Mouse (Mus musculus): ENCODE results near the gene Gtf2i. TPM values are rescaled to one million over a fixed set of nuclear protein-coding genes. Genes with fewer than 3 reads are reported as not detected.
A peak's percentile ranks its signal among the peaks of the same experiment; 100 is the strongest.

Gene Gtf2i
- polyA plus RNA-seq, 1 experiment from 2014 or later, result 200 TPM

GRCm38 (mm10) chr5:134269751-134270150, 44.8 kb downstream of the Gtf2i start:
- no peak for DNase-seq (ENCODE audit: low spot score)
- Histone ChIP-seq H3K27ac (replicated peaks) (no peak overlapping the region), H3K9me3 (no peaks in the 10 kb centered on the region), H3K36me3 (replicated peaks) (peaks cover 100% of the 10 kb centered on the region), H3K4me1 (peaks cover 3% of the 10 kb centered on the region; the same call in 1 of the 2 replicates), H3K27me3 (replicated peaks; ENCODE audit: low read depth, poor library complexity, severe bottlenecking) (no peaks in the 10 kb centered on the region), H3K4me3 (no peak overlapping the region)
- 92% methylated on average over 5 of the region's 5 CpGs for WGBS

GRCm38 (mm10) chr5:134268751-134269150, 45.8 kb downstream of the Gtf2i start:
- Histone ChIP-seq H3K4me1 (peaks cover 3% of the 10 kb centered on the region; the same call in 1 of the 2 replicates), H3K36me3 (replicated peaks) (peaks cover 100% of the 10 kb centered on the region), H3K27ac (replicated peaks) (no peak overlapping the region), H3K27me3 (replicated peaks; ENCODE audit: low read depth, poor library complexity, severe bottlenecking) (no peaks in the 10 kb centered on the region), H3K4me3 (no peak overlapping the region), H3K9me3 (no peaks in the 10 kb centered on the region)
- 97% methylated on average over 8 of the region's 8 CpGs for WGBS
- no peak for DNase-seq (ENCODE audit: low spot score)

GRCm38 (mm10) chr5:134266404-134266803, 48.2 kb downstream of the Gtf2i start:
- WGBS, result 89% methylated on average over 18 of the region's 18 CpGs

GRCm38 (mm10) chr5:134265890-134266289, 48.7 kb downstream of the Gtf2i start:
- H3K9me3 ChIP-seq, result no peaks in the 10 kb centered on the region
- H3K27me3 ChIP-seq (replicated peaks; ENCODE audit: low read depth, poor library complexity, severe bottlenecking), result no peaks in the 10 kb centered on the region
- H3K36me3 ChIP-seq (replicated peaks), result peaks cover 100% of the 10 kb centered on the region
- no peak overlapping the region for H3K27ac ChIP-seq (replicated peaks)
- no peak overlapping the region for H3K4me3 ChIP-seq
- WGBS, result 66% methylated on average over 2 of the region's 2 CpGs
- peaks cover 3% of the 10 kb centered on the region; the same call in 1 of the 2 replicates for H3K4me1 ChIP-seq
- no peak for DNase-seq (ENCODE audit: low spot score)

More at GRCm38 (mm10) chr5:134266404-134266803, 48.2 kb downstream of the Gtf2i start:
- Histone ChIP-seq H3K4me1 (peaks cover 3% of the 10 kb centered on the region; the same call in 1 of the 2 replicates), H3K27me3 (replicated peaks; ENCODE audit: low read depth, poor library complexity, severe bottlenecking) (no peaks in the 10 kb centered on the region), H3K4me3 (no peak overlapping the region), H3K9me3 (no peaks in the 10 kb centered on the region), H3K36me3 (replicated peaks) (peaks cover 100% of the 10 kb centered on the region), H3K27ac (replicated peaks) (no peak overlapping the region)
- DNase-seq (ENCODE audit: low spot score), result peak; percentile 22

GRCm38 (mm10) chr5:134260001-134260636, 54.4 kb downstream of the Gtf2i start:
- WGBS, result 94% methylated on average over 9 of the region's 9 CpGs
- H3K9me3 ChIP-seq, result no peaks in the 10 kb centered on the region

GRCm38 (mm10) chr5:134258934-134259333, 55.6 kb downstream of the Gtf2i start:
- Histone ChIP-seq H3K4me3 (no peak overlapping the region), H3K4me1 (no peaks in the 10 kb centered on the region), H3K27ac (replicated peaks) (no peak overlapping the region), H3K9me3 (no peaks in the 10 kb centered on the region), H3K36me3 (replicated peaks) (peaks cover 99% of the 10 kb centered on the region), H3K27me3 (replicated peaks; ENCODE audit: low read depth, poor library complexity, severe bottlenecking) (no peaks in the 10 kb centered on the region)
- 94% methylated on average over 2 of the region's 2 CpGs for WGBS
- no peak for DNase-seq (ENCODE audit: low spot score)

More at GRCm38 (mm10) chr5:134260001-134260636, 54.4 kb downstream of the Gtf2i start:
- H3K4me3 ChIP-seq, result no peak overlapping the region
- H3K36me3 ChIP-seq (replicated peaks), result peaks cover 99% of the 10 kb centered on the region
- H3K27me3 ChIP-seq (replicated peaks; ENCODE audit: low read depth, poor library complexity, severe bottlenecking), result no peaks in the 10 kb centered on the region
- no peak for DNase-seq (ENCODE audit: low spot score)
- H3K4me1 ChIP-seq, result no peaks in the 10 kb centered on the region
- no peak overlapping the region for H3K27ac ChIP-seq (replicated peaks)

GRCm38 (mm10) chr5:134258395-134258794, 56.2 kb downstream of the Gtf2i start:
- H3K27me3 ChIP-seq (replicated peaks; ENCODE audit: low read depth, poor library complexity, severe bottlenecking), result no peaks in the 10 kb centered on the region
- no peak overlapping the region for H3K4me3 ChIP-seq
- WGBS, result 86% methylated on average over 4 of the region's 4 CpGs
- H3K9me3 ChIP-seq, result no peaks in the 10 kb centered on the region
- H3K27ac ChIP-seq (replicated peaks), result no peak overlapping the region
- H3K36me3 ChIP-seq (replicated peaks), result peaks cover 99% of the 10 kb centered on the region
- DNase-seq (ENCODE audit: low spot score), result no peak
- no peaks in the 10 kb centered on the region for H3K4me1 ChIP-seq

GRCm38 (mm10) chr5:134257349-134258031, 57.1 kb downstream of the Gtf2i start:
- Histone ChIP-seq H3K27ac (replicated peaks) (no peak overlapping the region), H3K36me3 (replicated peaks) (peaks cover 99% of the 10 kb centered on the region), H3K4me3 (no peak overlapping the region), H3K27me3 (replicated peaks; ENCODE audit: low read depth, poor library complexity, severe bottlenecking) (no peaks in the 10 kb centered on the region), H3K9me3 (no peaks in the 10 kb centered on the region), H3K4me1 (no peaks in the 10 kb centered on the region)
- no peak for DNase-seq (ENCODE audit: low spot score)
- 93% methylated on average over 13 of the region's 13 CpGs for WGBS

GRCm38 (mm10) chr5:134255294-134255693, 59.3 kb downstream of the Gtf2i start:
- Histone ChIP-seq H3K4me1 (no peaks in the 10 kb centered on the region), H3K27ac (replicated peaks) (no peak overlapping the region), H3K9me3 (no peaks in the 10 kb centered on the region), H3K27me3 (replicated peaks; ENCODE audit: low read depth, poor library complexity, severe bottlenecking) (no peaks in the 10 kb centered on the region), H3K4me3 (no peak overlapping the region), H3K36me3 (replicated peaks) (peaks cover 99% of the 10 kb centered on the region)
- 92% methylated on average over 10 of the region's 10 CpGs for WGBS
- DNase-seq (ENCODE audit: low spot score), result no peak

- Histone ChIP-seq H3K4me1 (no peaks in the 10 kb centered on the region), H3K9me3 (no peaks in the 10 kb centered on the region), H3K27me3 (replicated peaks; ENCODE audit: low read depth, poor library complexity, severe bottlenecking) (no peaks in the 10 kb centered on the region), H3K4me3 (no peak overlapping the region), H3K36me3 (replicated peaks) (peaks cover 98% of the 10 kb centered on the region), H3K27ac (replicated peaks) (no peak overlapping the region)
- no peak for DNase-seq (ENCODE audit: low spot score)
- WGBS, result 82% methylated on average over 3 of the region's 3 CpGs
Observed at GRCm38 (mm10) chr5:134253806-134254205, 60.8 kb downstream of the Gtf2i start.

- Histone ChIP-seq H3K36me3 (replicated peaks) (peaks cover 99% of the 10 kb centered on the region), H3K4me1 (no peaks in the 10 kb centered on the region), H3K9me3 (no peaks in the 10 kb centered on the region), H3K4me3 (no peak overlapping the region), H3K27ac (replicated peaks) (no peak overlapping the region), H3K27me3 (replicated peaks; ENCODE audit: low read depth, poor library complexity, severe bottlenecking) (no peaks in the 10 kb centered on the region)
- 97% methylated on average over 4 of the region's 4 CpGs for WGBS
- DNase-seq (ENCODE audit: low spot score), result no peak
Observed at GRCm38 (mm10) chr5:134251083-134251482, 63.5 kb downstream of the Gtf2i start.

- H3K36me3 ChIP-seq (replicated peaks), result peaks cover 99% of the 10 kb centered on the region
- WGBS, result 96% methylated on average over 3 of the region's 3 CpGs
Observed at GRCm38 (mm10) chr5:134250601-134251000, 64.0 kb downstream of the Gtf2i start.

GRCm38 (mm10) chr5:134249245-134249649, 65.3 kb downstream of the Gtf2i start:
- no peak overlapping the region for H3K4me3 ChIP-seq
- no peak overlapping the region for H3K27ac ChIP-seq (replicated peaks)
- H3K27me3 ChIP-seq (replicated peaks; ENCODE audit: low read depth, poor library complexity, severe bottlenecking), result no peaks in the 10 kb centered on the region
- 93% methylated on average over 8 of the region's 8 CpGs for WGBS
- H3K36me3 ChIP-seq (replicated peaks), result peaks cover 99% of the 10 kb centered on the region
- no peaks in the 10 kb centered on the region for H3K4me1 ChIP-seq
- no peak for DNase-seq (ENCODE audit: low spot score)
- H3K9me3 ChIP-seq, result no peaks in the 10 kb centered on the region

More at GRCm38 (mm10) chr5:134250601-134251000, 64.0 kb downstream of the Gtf2i start:
- Histone ChIP-seq H3K9me3 (no peaks in the 10 kb centered on the region), H3K27ac (replicated peaks) (no peak overlapping the region), H3K4me1 (no peaks in the 10 kb centered on the region), H3K4me3 (no peak overlapping the region), H3K27me3 (replicated peaks; ENCODE audit: low read depth, poor library complexity, severe bottlenecking) (no peaks in the 10 kb centered on the region)
- no peak for DNase-seq (ENCODE audit: low spot score)
